Mouse (Mus musculus): ENCODE data around the gene Unc93a.
"Not testable (repeated sequence)": the region's sequence is repeated elsewhere in the genome, so short reads cannot be mapped to it uniquely, and the experiment has no call there.

Unc93a gene

DNA sequence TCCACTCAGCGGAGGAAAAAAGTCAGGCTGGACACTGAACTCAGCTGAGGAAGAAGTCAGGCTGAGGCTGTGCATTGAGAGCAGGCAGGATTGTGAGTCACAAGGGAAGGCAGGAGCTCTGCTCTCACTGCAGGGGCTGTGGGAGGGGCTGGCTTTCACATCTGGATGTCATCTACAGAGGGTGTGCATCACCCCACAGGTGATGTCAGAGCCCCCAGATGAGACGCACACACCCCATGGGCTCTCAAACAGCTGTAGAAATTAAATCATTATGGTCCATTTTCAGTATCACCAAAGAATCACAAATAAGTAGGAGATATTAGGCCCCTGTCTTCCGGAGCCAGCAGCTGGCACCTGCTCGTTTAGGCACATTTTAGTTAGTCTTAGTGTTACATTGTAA is at the start of gene Unc93a:
Gene Unc93a (minus strand): TSS at position 101 of the 400 bp plus-strand sequence.
- DNase-seq (ENCODE audit: low read depth, low spot score) = not testable (repeated sequence)

DNA sequence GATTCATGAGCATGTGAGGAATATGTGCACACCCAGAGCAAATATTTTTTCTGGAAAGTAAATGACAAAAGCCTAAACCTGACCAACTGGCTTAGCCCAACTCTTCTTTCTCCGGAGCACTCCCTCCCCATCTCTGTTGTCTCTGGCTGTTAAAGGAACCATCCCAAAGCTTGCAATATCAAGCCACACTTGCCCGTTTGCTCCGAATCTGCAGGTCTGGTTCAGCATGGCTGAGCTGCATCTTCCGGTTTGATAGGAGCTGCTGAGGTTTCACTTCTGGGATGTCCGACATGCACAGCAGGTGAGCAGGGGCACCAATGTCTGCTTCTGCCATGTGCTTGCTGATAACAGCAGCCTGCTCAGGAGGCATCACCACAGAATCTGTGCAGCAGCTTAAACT is 48.9 kb upstream of the Unc93a start:
- DNase-seq (ENCODE audit: low read depth, low spot score) = not testable (repeated sequence)

DNA sequence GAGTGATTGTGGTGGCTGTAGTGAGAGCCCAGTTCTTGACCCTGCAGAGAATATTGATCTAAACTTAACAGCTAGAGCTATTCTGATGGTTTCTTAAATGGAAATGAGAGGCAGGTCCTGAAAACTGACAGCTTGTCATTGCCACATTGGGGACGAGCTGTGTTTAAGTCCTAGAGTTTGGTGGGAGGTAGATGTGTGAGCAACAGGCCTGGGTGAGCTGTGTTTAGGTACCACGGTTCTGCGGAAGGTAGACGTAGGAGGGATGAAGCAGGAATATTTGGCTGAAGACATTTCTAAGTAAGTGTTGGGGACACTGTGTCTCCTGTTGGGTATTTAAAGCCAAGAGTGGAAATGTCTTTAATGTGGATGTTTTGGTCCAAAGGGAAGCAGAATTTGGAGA is 47.4 kb upstream of the Unc93a start:
- DNase-seq (ENCODE audit: low read depth, low spot score) = not testable (repeated sequence)

DNA sequence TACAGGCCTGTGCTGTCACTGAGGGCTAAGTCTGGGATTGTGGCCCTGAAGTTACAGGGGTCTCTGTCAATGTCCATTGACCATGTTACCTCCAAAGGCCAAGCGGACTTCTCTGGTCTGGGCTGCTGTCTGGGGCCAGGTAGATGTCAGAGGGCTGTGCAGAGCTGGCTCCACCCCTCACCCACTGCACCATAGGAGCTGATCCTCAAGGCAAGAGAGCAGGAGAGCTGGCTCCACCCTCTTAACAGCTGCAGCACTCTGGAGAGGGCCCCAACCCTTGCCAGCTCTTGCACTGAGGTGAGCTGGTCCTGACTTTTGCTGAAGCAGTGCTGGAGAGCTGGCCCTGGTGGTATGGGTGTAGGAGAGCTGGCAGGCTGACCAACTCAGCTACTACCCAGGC is 46.2 kb upstream of the Unc93a start:
- not testable (repeated sequence) for DNase-seq (ENCODE audit: low read depth, low spot score)

DNA sequence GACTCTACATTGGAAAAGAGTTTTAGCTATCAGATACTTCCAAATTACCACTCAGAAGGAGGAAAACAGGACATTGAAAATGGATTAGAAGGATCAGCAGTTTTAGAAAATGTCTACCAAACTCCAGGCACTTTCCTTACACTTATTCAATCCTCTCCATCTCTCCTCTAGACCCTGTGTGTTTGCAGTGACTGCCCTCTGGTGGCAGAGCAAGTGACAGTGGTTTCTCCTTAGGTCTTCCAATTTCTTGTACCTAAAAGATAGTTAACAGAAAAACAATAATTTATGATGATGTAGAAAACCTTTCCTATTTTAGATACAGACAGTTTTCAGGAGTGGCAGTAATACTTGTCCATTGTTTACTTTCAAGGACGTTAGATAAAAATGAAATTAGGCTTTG is 44.0 kb upstream of the Unc93a start:
- DNase-seq (ENCODE audit: low read depth, low spot score) = not testable (repeated sequence)

DNA sequence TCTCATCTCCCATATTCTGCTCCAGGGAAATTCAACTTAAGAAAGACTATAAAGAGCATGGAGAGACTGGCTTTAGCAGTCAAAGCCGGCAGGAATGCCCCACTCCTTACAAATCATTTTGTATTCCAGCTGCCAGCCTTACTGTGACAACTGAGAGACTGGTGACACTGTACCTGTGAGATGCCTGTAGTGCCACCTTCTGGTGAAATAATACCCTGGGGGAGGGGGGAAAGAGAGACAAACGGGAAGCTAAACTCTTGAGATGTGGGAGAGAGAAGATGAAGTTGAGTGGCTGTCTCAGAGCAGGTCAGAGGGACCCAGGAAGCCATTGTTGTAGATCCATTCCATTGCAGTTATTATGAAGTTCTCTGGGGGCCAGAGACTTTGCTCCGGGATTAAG is 42.4 kb upstream of the Unc93a start:
- not testable (repeated sequence) for DNase-seq (ENCODE audit: low read depth, low spot score)

DNA sequence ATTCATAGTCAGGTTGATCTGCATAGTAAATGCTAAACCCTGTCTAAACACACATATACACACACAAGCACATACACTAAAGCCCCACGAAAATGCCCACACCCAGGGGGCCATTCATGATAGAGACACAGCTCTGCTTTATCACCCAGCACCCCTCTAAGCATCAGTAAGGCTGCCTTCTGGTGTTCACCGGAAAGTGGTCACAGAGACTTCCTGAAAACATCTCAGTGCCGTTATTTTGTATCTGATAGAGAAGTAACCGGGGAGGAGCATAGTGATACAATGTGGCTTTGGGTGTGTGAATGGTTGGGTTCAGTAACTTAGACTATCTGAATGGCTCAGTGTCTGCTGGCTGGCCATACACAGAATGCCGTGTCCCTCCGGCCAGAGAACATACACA is 42.0 kb upstream of the Unc93a start:
- not testable (repeated sequence) for DNase-seq (ENCODE audit: low read depth, low spot score)

DNA sequence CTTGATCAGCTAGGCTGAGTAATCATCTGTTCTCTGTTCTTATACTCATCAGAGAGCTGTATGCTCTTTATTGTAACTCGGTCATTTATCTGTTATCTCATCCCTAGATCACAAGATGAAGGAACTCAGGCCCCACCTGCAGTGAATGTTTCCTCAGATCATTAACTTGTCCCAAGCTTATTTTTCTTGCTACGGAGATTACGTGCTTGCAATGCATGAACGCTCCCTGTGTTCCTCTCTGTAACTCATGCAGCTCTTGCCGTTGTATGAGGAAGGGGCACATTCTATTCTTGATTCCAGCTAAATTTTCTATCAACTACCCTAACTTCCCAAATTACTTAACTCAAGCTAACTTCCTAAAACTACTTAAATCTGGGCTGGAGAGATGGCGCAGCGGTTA is 14.5 kb upstream of the Unc93a start:
- not testable (repeated sequence) for DNase-seq (ENCODE audit: low read depth, low spot score)

DNA sequence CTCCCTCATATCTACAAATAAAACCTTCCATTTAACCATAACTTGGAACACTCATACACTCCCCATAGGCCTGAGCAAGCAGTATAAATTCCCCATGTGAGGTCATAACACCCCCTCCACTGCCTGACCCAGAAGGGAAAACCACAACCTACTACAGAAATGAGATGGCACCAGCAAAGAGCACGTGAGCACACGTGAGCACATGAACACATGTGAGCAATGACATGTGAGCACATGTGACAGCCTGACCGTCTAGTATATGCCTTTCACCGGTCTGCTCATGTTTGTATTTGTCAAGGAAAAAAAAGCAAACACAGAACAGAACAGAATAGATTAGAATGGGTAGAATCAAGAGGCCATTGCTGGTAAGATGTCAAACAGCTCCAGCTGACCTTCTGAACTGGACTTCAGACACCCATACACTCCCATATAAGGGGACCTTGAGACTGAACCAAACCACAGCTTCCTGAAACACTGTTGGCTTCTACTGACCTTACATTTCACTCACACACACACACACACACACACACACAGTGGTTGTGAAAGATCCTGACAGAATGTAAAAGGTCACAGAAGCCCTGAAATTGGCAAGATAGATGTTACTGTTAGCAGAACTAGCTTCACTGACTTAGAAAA is 13.1 kb upstream of the Unc93a start:
- DNase-seq (ENCODE audit: low read depth, low spot score) = not testable (repeated sequence)

DNA sequence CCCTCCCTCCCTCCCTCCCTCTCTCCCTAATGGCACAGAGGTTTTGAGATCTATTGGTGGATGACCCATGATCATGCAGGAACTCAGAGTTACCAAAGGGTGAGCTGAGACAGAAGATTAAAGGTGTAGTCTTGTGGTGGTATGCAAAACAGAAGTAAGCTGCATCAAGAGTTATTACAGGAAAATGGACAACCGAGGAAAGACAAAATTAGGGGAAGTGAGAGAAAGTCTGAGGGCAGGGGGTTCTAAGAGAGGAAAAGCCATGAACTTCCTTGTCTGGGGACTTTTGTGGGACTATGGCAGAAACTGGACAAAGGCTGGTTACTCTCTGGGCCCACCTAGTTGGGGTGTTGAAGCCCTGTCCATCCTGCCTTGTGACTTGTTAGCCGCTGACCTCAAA is 11.1 kb upstream of the Unc93a start:
- DNase-seq (ENCODE audit: low read depth, low spot score) = not testable (repeated sequence)

DNA sequence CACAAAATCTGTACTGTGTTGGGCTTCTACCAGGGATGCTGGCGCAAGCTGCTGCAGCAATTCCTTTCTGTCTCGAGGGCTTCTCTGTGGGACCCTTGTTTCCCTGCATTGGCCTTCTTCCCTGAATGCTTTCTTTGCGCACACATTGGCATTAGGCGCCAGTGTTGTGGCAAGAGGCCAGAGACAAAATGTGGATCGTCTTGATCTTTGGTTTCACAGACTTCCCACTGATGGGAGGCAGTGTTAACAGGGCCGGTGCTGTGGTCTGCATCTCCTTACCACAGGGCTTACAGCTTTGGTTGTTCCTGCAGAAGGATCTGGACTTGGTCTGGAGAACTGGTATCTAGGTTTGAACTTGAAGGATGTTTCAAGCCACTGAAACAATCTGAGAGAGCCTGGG is 3.7 kb upstream of the Unc93a start:
- not testable (repeated sequence) for DNase-seq (ENCODE audit: low read depth, low spot score)

DNA sequence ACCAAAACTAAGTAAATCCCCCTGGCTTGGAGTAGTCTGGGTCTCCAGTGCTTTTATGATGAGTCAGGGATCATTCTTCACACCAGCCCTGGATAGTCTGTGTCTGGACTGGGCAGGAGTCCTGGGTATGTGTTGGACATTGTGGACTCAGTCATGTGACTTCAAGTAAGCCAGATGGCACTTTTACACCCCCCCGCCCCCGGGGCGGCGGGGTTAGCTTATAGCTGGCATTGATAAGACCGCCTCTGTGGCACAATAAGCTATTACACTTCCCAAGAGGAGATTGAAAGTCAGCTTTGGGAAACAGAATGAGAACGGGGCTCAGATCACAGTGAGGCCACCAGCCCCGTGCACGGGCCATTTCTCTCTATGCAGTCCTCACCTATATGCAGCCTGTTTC is 742 bp upstream of the Unc93a start:
- not testable (repeated sequence) for DNase-seq (ENCODE audit: low read depth, low spot score)

DNA sequence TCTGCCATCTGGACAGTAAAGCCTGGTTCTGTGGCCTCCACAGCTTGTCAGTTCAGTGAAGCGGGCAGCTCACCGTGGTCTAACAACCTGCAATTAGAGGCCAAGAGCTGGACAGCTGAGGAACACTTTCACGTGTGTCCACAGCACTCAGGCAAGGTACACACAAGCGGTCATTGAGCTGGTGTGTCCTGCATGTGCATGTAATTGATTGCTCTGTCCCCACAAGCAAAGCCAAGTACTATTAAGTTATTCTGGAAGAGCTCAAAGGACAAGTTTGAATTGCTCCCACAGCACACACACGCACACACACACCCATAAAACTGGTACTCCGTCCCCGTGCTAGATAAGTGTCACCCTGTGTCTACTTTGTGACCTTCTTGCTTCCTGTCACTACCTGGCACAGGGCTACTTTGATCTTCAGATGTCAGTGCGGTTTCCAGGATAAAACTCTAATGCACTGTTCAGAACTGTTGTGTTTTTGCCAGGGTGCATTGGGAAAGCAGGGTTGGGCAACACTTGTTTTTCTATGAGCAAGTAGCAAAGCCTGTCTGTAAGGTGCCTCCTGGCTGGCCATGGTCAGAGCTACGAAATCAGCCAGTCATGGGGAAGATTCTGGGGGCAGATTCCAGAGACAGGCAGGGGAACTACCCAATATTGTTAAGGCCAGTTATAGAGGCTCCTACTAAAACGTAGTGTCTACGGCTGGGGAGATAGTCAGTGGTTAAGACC is 1.7 kb downstream of the Unc93a start:
- DNase-seq (ENCODE audit: low read depth, low spot score) = not testable (repeated sequence)

DNA sequence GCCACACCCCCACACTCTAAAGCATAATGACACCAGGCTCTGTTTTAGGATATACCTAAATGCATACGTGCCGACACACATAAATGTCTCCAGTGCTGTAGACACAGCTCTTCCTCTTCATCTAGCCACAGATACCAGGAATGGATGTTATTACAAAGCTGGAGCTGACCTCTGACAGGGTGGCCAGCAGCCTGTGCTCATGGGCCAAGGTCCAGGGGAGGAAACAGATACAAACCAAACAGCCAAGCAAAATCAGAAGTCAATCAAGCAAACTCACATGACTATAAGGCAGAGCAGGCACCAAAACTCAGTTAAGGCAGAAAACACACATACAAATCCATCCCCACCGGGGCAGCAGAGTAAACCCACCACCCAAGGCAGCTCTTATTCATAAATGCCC is 2.3 kb downstream of the Unc93a start:
- DNase-seq (ENCODE audit: low read depth, low spot score) = not testable (repeated sequence)

DNA sequence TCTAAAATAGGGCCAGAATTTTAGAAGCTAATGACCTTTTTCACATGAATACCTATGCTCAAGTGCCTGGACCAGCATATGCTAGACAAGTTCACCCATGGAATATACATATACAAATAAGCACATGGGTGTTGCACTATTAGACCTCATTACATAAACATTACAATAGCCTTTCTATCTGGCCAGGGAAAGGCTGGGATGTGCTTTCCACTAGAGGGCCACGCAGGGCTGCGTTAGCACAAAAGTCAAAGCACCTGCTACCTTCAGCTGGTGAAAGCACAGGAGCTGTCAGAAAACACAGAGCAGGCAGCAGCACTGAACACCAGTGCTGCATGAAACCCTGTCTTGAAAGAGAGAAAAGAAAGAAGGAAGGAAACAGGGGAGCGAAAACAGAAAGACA is 7.4 kb downstream of the Unc93a start:
- DNase-seq (ENCODE audit: low read depth, low spot score) = not testable (repeated sequence)

DNA sequence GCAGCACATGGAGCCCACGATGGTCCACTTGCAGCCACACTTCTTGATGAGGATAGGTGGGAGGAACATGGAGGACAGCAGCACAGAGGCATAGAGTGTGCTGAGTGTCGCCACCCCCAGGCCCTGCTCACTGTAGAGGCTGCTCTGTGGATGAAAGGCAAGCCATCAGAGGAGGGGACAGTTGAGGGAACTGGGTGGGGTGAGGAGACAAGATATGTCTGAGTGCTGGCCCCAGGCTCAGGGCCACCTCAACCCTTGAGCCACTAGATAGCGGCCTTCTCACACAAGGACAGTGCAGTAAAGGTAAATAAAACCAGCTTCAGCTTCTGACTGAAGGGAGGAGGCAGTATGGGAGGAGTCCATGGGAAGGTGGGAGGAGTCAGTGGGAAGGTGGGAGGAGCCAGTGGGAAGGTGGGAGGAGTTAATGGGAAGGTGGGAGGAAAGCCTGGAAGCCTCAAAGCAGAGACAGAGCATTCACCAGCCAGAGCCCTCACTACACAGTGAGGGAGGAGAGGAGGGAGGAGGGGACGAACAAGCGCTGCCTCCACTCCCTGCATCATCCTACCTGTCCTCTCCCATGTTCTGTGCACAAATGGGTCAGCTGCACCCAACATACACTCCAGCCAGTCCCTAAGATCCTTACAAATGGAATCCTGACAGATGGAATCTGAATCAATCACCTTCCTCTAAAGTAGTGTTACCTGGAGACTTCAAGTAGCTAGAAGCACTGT is 8.1 kb downstream of the Unc93a start:
- not testable (repeated sequence) for DNase-seq (ENCODE audit: low read depth, low spot score)

DNA sequence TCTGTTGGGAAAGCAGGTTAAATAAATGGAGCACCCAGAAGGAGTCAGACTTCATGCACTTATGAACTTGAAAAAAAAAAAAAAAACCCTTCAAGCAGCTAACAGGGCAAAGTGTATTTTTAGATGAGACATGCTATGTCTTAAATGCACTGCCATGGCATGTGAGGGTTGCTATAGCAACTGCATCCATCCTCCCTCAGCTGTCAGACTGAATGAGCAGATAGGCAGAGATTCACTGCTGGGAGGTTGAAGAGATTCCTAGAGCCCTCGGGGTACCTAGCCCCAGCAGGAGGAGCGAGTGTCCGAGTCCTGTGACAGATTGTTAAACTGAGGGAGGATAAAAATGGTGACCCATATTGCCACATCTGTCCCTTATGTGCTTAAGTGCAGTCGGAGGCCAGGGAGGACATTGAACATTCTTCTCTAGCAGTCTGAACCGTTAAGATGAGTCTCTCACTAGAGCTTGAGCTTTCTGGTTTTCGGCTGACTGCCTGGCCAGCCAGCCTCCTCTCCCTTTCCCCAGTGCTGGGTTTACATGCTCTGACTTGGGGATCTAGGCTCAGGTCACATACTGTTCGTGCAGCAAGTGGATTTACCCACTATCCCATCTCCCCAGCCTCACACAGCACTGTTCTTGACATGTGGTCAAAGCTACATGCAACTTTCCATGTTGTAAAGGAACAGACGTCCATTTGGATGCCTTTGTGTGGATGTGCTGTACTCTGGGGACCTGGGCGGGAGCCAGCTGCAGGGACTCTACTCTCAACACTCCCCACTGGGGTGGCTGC is 18.9 kb downstream of the Unc93a start:
- not testable (repeated sequence) for DNase-seq (ENCODE audit: low read depth, low spot score)

DNA sequence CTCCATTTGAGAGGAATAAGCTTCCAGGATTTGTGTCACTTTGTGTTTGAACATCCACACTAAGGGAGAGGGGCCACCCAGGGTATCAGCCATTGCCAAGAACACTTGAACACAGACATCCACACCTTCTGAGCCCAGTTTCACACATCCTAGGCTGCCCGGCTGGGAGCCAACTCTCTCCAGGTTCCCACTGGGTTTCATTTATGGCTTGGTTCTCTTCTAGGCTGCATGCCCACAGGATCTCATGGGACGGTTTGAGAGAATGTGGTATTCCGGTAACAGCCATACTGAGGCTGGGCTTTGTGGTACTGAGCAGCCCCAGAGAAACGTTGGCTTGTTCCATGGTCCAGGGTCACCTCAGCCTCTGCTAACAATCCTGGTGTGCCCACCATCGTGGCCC is 25.0 kb downstream of the Unc93a start:
- DNase-seq (ENCODE audit: low read depth, low spot score) = not testable (repeated sequence)

DNA sequence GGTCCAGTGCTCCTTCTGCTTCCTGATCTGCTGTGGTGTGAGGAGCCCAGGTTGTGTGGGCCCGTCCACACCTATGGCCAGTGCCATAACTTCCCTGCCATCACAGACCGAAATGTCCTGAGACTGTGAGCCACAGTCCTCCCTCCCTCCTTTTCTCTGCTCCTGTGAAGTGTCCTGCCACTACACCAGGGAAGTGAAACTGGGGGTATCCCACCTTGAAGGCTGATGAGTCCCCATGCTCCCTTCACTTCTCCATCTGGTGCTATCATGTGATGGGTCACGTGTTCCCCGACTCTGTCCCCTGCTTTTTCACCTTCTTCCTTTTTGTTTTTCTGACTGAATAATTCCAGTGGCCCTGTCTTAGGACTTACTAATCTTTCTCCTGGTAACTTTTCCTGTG is 38.6 kb downstream of the Unc93a start:
- DNase-seq (ENCODE audit: low read depth, low spot score) = not testable (repeated sequence)

DNA sequence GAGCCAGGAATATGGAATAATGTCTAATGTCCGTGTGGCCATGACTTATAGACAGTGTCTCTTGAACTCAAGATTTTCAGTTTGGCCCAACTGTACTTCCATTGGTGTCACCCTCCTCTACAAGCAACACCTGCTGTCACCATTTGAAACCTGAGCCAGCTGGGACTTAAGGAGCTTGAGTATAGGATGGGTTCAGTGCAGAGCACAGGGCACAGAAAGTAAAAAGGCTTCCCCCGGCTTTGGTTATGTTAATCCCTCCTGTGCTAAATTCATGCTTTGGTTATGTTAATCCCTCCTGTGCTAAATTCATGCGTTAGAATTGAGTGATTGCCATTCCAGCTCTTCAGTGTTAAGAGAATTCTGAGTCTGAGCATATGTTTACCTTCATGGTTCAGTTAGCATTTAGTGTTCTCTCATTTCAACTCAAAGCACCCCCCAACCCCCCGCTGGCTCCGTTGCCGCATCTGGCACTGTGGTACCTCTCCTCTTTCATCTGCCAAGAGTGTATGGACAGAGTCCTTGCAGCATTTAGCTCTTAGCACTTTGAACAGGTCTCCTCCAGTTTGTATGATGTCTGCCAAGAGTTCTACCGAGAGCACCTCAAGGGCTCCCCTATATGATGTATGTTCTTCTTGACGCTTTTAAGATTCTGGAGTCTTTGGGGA is 39.4 kb downstream of the Unc93a start:
- not testable (repeated sequence) for DNase-seq (ENCODE audit: low read depth, low spot score)

DNA sequence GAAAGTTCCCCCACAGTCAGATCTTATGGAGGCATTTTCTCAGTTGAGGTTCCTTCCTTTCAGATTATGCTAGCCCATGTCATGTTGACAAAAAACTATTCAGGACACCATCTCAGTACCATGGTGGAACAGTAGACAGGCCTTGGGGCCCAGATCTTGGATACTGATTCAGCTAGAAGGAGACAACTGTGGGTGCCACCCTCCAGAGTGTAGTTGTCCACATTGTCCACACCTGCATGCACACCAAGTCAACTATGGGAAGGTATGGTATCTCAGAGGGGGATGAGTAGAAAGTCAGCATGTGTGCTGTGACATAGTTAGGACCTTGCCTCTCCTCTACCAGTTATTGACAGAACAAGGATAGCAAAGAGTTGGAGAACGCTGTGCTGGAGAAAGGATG is 40.1 kb downstream of the Unc93a start:
- DNase-seq (ENCODE audit: low read depth, low spot score) = not testable (repeated sequence)
